Mouse (Mus musculus): ENCODE data around the gene Gtdc1. TPM values are rescaled to one million over a fixed set of nuclear protein-coding genes. Genes with fewer than 3 reads are reported as not detected.

The Gtdc1 gene
- polyA plus RNA-seq, 1 experiment from 2014 or later: 19.5 TPM

GRCm38 (mm10) chr2:44705883-44706615 lies 221.4 kb downstream of the Gtdc1 start:
- no peaks in the 10 kb centered on the region for H3K4me1 ChIP-seq (replicated peaks)
- no peak for ATAC-seq
- H3K36me3 ChIP-seq: no peaks in the 10 kb centered on the region
- H3K4me2 ChIP-seq (replicated peaks): no peak overlapping the region
- H3K27me3 ChIP-seq: no peaks in the 10 kb centered on the region
- H3K9me3 ChIP-seq: no peaks in the 10 kb centered on the region
- no peak overlapping the region for H3K4me3 ChIP-seq (replicated peaks)
- 80% methylated on average over 4 of the region's 4 CpGs for WGBS
- no peak overlapping the region for H3K27ac ChIP-seq
- no peak overlapping the region for H3K9ac ChIP-seq (replicated peaks)

- H3K4me2 ChIP-seq (replicated peaks): no peak overlapping the region
- 66% methylated on average over 4 of the region's 4 CpGs for WGBS
- H3K27me3 ChIP-seq: no peaks in the 10 kb centered on the region
Observed at GRCm38 (mm10) chr2:44700276-44700675, 227.2 kb downstream of the Gtdc1 start.

GRCm38 (mm10) chr2:44696441-44696840 lies 231.0 kb downstream of the Gtdc1 start:
- no peaks in the 10 kb centered on the region for H3K36me3 ChIP-seq
- H3K27ac ChIP-seq: no peak overlapping the region
- WGBS: 42% methylated on average over 3 of the region's 3 CpGs
- peaks cover 4% of the 10 kb centered on the region for H3K4me1 ChIP-seq (replicated peaks)
- no peak for ATAC-seq
- H3K9ac ChIP-seq (replicated peaks): no peak overlapping the region
- H3K4me2 ChIP-seq (replicated peaks): no peak overlapping the region
- H3K9me3 ChIP-seq: no peaks in the 10 kb centered on the region
- no peaks in the 10 kb centered on the region for H3K27me3 ChIP-seq
- H3K4me3 ChIP-seq (replicated peaks): no peak overlapping the region

More at GRCm38 (mm10) chr2:44700276-44700675, 227.2 kb downstream of the Gtdc1 start:
- Histone ChIP-seq H3K9me3 (no peaks in the 10 kb centered on the region), H3K36me3 (no peaks in the 10 kb centered on the region), H3K9ac (replicated peaks) (no peak overlapping the region), H3K4me1 (replicated peaks) (peaks cover 4% of the 10 kb centered on the region; the same call in 1 of the 2 replicates), H3K4me3 (replicated peaks) (no peak overlapping the region), H3K27ac (no peak overlapping the region)
- no peak for ATAC-seq

GRCm38 (mm10) chr2:44693898-44694297 lies 233.6 kb downstream of the Gtdc1 start:
- ATAC-seq: no peak
- Histone ChIP-seq H3K36me3 (no peaks in the 10 kb centered on the region), H3K4me3 (replicated peaks) (no peak overlapping the region), H3K27me3 (no peaks in the 10 kb centered on the region), H3K4me2 (replicated peaks) (no peak overlapping the region), H3K9ac (replicated peaks) (no peak overlapping the region), H3K4me1 (replicated peaks) (peaks cover 4% of the 10 kb centered on the region), H3K9me3 (no peaks in the 10 kb centered on the region), H3K27ac (no peak overlapping the region)
- WGBS: 17% methylated on average over 1 of the region's 1 CpGs

- H3K9ac ChIP-seq (replicated peaks): no peak overlapping the region
- H3K4me1 ChIP-seq (replicated peaks): no peaks in the 10 kb centered on the region
- 93% methylated on average over 7 of the region's 7 CpGs for WGBS
- ATAC-seq: no peak
- H3K36me3 ChIP-seq: no peaks in the 10 kb centered on the region
- H3K27ac ChIP-seq: no peak overlapping the region
- H3K4me2 ChIP-seq (replicated peaks): no peak overlapping the region
- H3K9me3 ChIP-seq: no peaks in the 10 kb centered on the region
- H3K4me3 ChIP-seq (replicated peaks): no peak overlapping the region
- H3K27me3 ChIP-seq: no peaks in the 10 kb centered on the region
Observed at GRCm38 (mm10) chr2:44664049-44664448, 263.4 kb downstream of the Gtdc1 start.

GRCm38 (mm10) chr2:44659870-44660269 lies 267.6 kb downstream of the Gtdc1 start:
- ATAC-seq: no peak

GRCm38 (mm10) chr2:44659011-44659410 lies 268.4 kb downstream of the Gtdc1 start:
- no peak for ATAC-seq

More at GRCm38 (mm10) chr2:44659870-44660269, 267.6 kb downstream of the Gtdc1 start:
- Histone ChIP-seq H3K4me3 (replicated peaks) (no peak overlapping the region), H3K4me1 (replicated peaks) (no peaks in the 10 kb centered on the region), H3K9ac (replicated peaks) (no peak overlapping the region), H3K27me3 (no peaks in the 10 kb centered on the region), H3K36me3 (no peaks in the 10 kb centered on the region), H3K4me2 (replicated peaks) (no peak overlapping the region), H3K9me3 (no peaks in the 10 kb centered on the region), H3K27ac (no peak overlapping the region)
- 81% methylated on average over 2 of the region's 2 CpGs for WGBS

GRCm38 (mm10) chr2:44648537-44648936 lies 278.9 kb downstream of the Gtdc1 start:
- Histone ChIP-seq H3K9me3 (no peaks in the 10 kb centered on the region), H3K4me3 (replicated peaks) (no peak overlapping the region), H3K4me1 (replicated peaks) (no peaks in the 10 kb centered on the region), H3K27ac (no peak overlapping the region), H3K4me2 (replicated peaks) (no peak overlapping the region), H3K9ac (replicated peaks) (no peak overlapping the region), H3K27me3 (no peaks in the 10 kb centered on the region), H3K36me3 (no peaks in the 10 kb centered on the region)
- WGBS: 81% methylated on average over 3 of the region's 3 CpGs
- no peak for ATAC-seq

More at GRCm38 (mm10) chr2:44659011-44659410, 268.4 kb downstream of the Gtdc1 start:
- Histone ChIP-seq H3K9me3 (no peaks in the 10 kb centered on the region), H3K27me3 (no peaks in the 10 kb centered on the region), H3K4me1 (replicated peaks) (no peaks in the 10 kb centered on the region), H3K27ac (no peak overlapping the region), H3K4me2 (replicated peaks) (no peak overlapping the region), H3K36me3 (no peaks in the 10 kb centered on the region), H3K9ac (replicated peaks) (no peak overlapping the region), H3K4me3 (replicated peaks) (no peak overlapping the region)

GRCm38 (mm10) chr2:44646398-44646797 lies 281.1 kb downstream of the Gtdc1 start:
- Histone ChIP-seq H3K27ac (no peak overlapping the region), H3K9ac (replicated peaks) (no peak overlapping the region), H3K4me3 (replicated peaks) (no peak overlapping the region), H3K9me3 (no peaks in the 10 kb centered on the region), H3K36me3 (no peaks in the 10 kb centered on the region), H3K27me3 (no peaks in the 10 kb centered on the region), H3K4me2 (replicated peaks) (no peak overlapping the region), H3K4me1 (replicated peaks) (no peaks in the 10 kb centered on the region)
- WGBS: 93% methylated on average over 6 of the region's 6 CpGs
- ATAC-seq: no peak

GRCm38 (mm10) chr2:44639370-44639769 lies 288.1 kb downstream of the Gtdc1 start:
- Histone ChIP-seq H3K27ac (no peak overlapping the region), H3K4me3 (replicated peaks) (no peak overlapping the region), H3K9ac (replicated peaks) (no peak overlapping the region), H3K27me3 (no peaks in the 10 kb centered on the region), H3K4me1 (replicated peaks) (peaks cover 5% of the 10 kb centered on the region; the same call in 1 of the 2 replicates), H3K9me3 (no peaks in the 10 kb centered on the region), H3K36me3 (no peaks in the 10 kb centered on the region), H3K4me2 (replicated peaks) (no peak overlapping the region)
- 51% methylated on average over 2 of the region's 2 CpGs for WGBS
- ATAC-seq: no peak

GRCm38 (mm10) chr2:44638157-44638556 lies 289.3 kb downstream of the Gtdc1 start:
- H3K27me3 ChIP-seq: no peaks in the 10 kb centered on the region
- WGBS: 64% methylated on average over 4 of the region's 4 CpGs
- no peak for ATAC-seq
- H3K4me1 ChIP-seq (replicated peaks): peaks cover 13% of the 10 kb centered on the region
- H3K9me3 ChIP-seq: no peaks in the 10 kb centered on the region
- no peak overlapping the region for H3K4me2 ChIP-seq (replicated peaks)
- no peaks in the 10 kb centered on the region for H3K36me3 ChIP-seq
- no peak overlapping the region for H3K4me3 ChIP-seq (replicated peaks)
- 0 out of 2 replicates have a peak overlapping the region, but pooled peaks have one; percentile 9 for H3K27ac ChIP-seq
- no peak overlapping the region for H3K9ac ChIP-seq (replicated peaks)

GRCm38 (mm10) chr2:44633971-44634370 lies 293.5 kb downstream of the Gtdc1 start:
- H3K4me1 ChIP-seq (replicated peaks): peaks cover 21% of the 10 kb centered on the region
- ATAC-seq: no peak
- 47% methylated on average over 8 of the region's 8 CpGs for WGBS
- H3K4me2 ChIP-seq (replicated peaks): no peak overlapping the region
- no peaks in the 10 kb centered on the region for H3K9me3 ChIP-seq
- H3K27ac ChIP-seq: peak overlapping the region; percentile 60; the same call in 1 of the 2 replicates
- no peak overlapping the region for H3K9ac ChIP-seq (replicated peaks)
- H3K36me3 ChIP-seq: no peaks in the 10 kb centered on the region
- no peaks in the 10 kb centered on the region for H3K27me3 ChIP-seq
- no peak overlapping the region for H3K4me3 ChIP-seq (replicated peaks)

- no peaks in the 10 kb centered on the region for H3K36me3 ChIP-seq
- 72% methylated on average over 5 of the region's 5 CpGs for WGBS
- ATAC-seq: no peak
- 0 out of 2 replicates have a peak overlapping the region, but pooled peaks have one; percentile 19 for H3K4me2 ChIP-seq (replicated peaks)
- peaks cover 19% of the 10 kb centered on the region for H3K4me1 ChIP-seq (replicated peaks)
- no peaks in the 10 kb centered on the region for H3K27me3 ChIP-seq
- no peak overlapping the region for H3K9ac ChIP-seq (replicated peaks)
- H3K9me3 ChIP-seq: no peaks in the 10 kb centered on the region
- no peak overlapping the region for H3K4me3 ChIP-seq (replicated peaks)
- no peak overlapping the region for H3K27ac ChIP-seq
Observed at GRCm38 (mm10) chr2:44633064-44633463, 294.4 kb downstream of the Gtdc1 start.
